Mouse (Mus musculus): ENCODE measurements around the gene Clmn. TPM values are rescaled to one million over a fixed set of nuclear protein-coding genes. Genes with fewer than 3 reads are reported as not detected.
"Not testable (repeated sequence)": the region's sequence is repeated elsewhere in the genome, so short reads cannot be mapped to it uniquely, and the experiment has no call there.

Clmn gene
- polyA plus RNA-seq, 1 experiment from 2014 or later: 2.5 TPM

GRCm38 (mm10) chr12:104738931-104739330, 125.9 kb downstream of the Clmn start:
- Histone ChIP-seq H3K9ac (ENCODE audit: low read length) (no peak overlapping the region), H3K4me3 (ENCODE audit: low read depth, low read length) (no peak overlapping the region), H3K36me3 (ENCODE audit: control insufficient read depth, insufficient read depth, low read length) (no peaks in the 10 kb centered on the region), H3K9me3 (ENCODE audit: control insufficient read depth, low read length) (no peaks in the 10 kb centered on the region), H3K27me3 (ENCODE audit: control insufficient read depth, insufficient read depth, low read length) (no peaks in the 10 kb centered on the region), H3K4me2 (no peak overlapping the region), H3K27ac (ENCODE audit: low read depth, low read length) (no peak overlapping the region), H3K4me1 (ENCODE audit: control insufficient read depth, insufficient read depth, low read length) (peaks cover 41% of the 10 kb centered on the region)
- ATAC-seq (ENCODE audit: low FRiP score) (no peak), DNase-seq (ENCODE audit: low spot score, missing footprints) (no peak)
- 70% methylated on average over 3 of the region's 3 CpGs for WGBS

- DNase-seq (ENCODE audit: low spot score, missing footprints): no peak
- no peak for ATAC-seq (ENCODE audit: low FRiP score)
- H3K4me2 ChIP-seq: no peak overlapping the region
- no peaks in the 10 kb centered on the region for H3K9me3 ChIP-seq (ENCODE audit: control insufficient read depth, low read length)
- H3K27ac ChIP-seq (ENCODE audit: low read depth, low read length): no peak overlapping the region
- no peaks in the 10 kb centered on the region for H3K27me3 ChIP-seq (ENCODE audit: control insufficient read depth, insufficient read depth, low read length)
- H3K4me1 ChIP-seq (ENCODE audit: control insufficient read depth, insufficient read depth, low read length): peaks cover 37% of the 10 kb centered on the region
- no peak overlapping the region for H3K9ac ChIP-seq (ENCODE audit: low read length)
- no peak overlapping the region for H3K4me3 ChIP-seq (ENCODE audit: low read depth, low read length)
- H3K36me3 ChIP-seq (ENCODE audit: control insufficient read depth, insufficient read depth, low read length): no peaks in the 10 kb centered on the region
- WGBS: 60% methylated on average over 9 of the region's 9 CpGs
Measured at GRCm38 (mm10) chr12:104738446-104738845, 126.4 kb downstream of the Clmn start.

GRCm38 (mm10) chr12:104737666-104738065, 127.2 kb downstream of the Clmn start:
- Histone ChIP-seq H3K4me3 (ENCODE audit: low read depth, low read length) (no peak overlapping the region), H3K9me3 (ENCODE audit: control insufficient read depth, low read length) (no peaks in the 10 kb centered on the region), H3K27ac (ENCODE audit: low read depth, low read length) (no peak overlapping the region), H3K4me2 (no peak overlapping the region), H3K36me3 (ENCODE audit: control insufficient read depth, insufficient read depth, low read length) (no peaks in the 10 kb centered on the region), H3K9ac (ENCODE audit: low read length) (no peak overlapping the region), H3K4me1 (ENCODE audit: control insufficient read depth, insufficient read depth, low read length) (peaks cover 39% of the 10 kb centered on the region), H3K27me3 (ENCODE audit: control insufficient read depth, insufficient read depth, low read length) (no peaks in the 10 kb centered on the region)
- no peak for ATAC-seq (ENCODE audit: low FRiP score)
- DNase-seq (ENCODE audit: low spot score, missing footprints): no peak
- 71% methylated on average over 10 of the region's 10 CpGs for WGBS

- Histone ChIP-seq H3K4me3 (ENCODE audit: low read depth, low read length) (no peak overlapping the region), H3K4me2 (no peak overlapping the region), H3K9me3 (ENCODE audit: control insufficient read depth, low read length) (no peaks in the 10 kb centered on the region), H3K27ac (ENCODE audit: low read depth, low read length) (no peak overlapping the region), H3K27me3 (ENCODE audit: control insufficient read depth, insufficient read depth, low read length) (no peaks in the 10 kb centered on the region), H3K4me1 (ENCODE audit: control insufficient read depth, insufficient read depth, low read length) (peaks cover 46% of the 10 kb centered on the region), H3K9ac (ENCODE audit: low read length) (no peak overlapping the region), H3K36me3 (ENCODE audit: control insufficient read depth, insufficient read depth, low read length) (no peaks in the 10 kb centered on the region)
- 24% methylated on average over 3 of the region's 3 CpGs for WGBS
- DNase-seq (ENCODE audit: low spot score, missing footprints): no peak
- ATAC-seq (ENCODE audit: low FRiP score): peak; percentile 47; the same call in 1 of the 2 replicates
Measured at GRCm38 (mm10) chr12:104735993-104736395, 128.9 kb downstream of the Clmn start.

GRCm38 (mm10) chr12:104733165-104733564, 131.7 kb downstream of the Clmn start:
- Histone ChIP-seq H3K27me3 (ENCODE audit: control insufficient read depth, insufficient read depth, low read length) (no peaks in the 10 kb centered on the region), H3K4me3 (ENCODE audit: low read depth, low read length) (no peak overlapping the region), H3K27ac (ENCODE audit: low read depth, low read length) (no peak overlapping the region), H3K4me1 (ENCODE audit: control insufficient read depth, insufficient read depth, low read length) (peaks cover 39% of the 10 kb centered on the region), H3K4me2 (no peak overlapping the region), H3K9ac (ENCODE audit: low read length) (no peak overlapping the region), H3K36me3 (ENCODE audit: control insufficient read depth, insufficient read depth, low read length) (0 out of 2 replicates have a peak, but pooled peaks cover 2% of the 10 kb centered on the region), H3K9me3 (ENCODE audit: control insufficient read depth, low read length) (no peaks in the 10 kb centered on the region)
- DNase-seq (ENCODE audit: low spot score, missing footprints): no peak
- ATAC-seq (ENCODE audit: low FRiP score): no peak

- no peak overlapping the region for H3K4me3 ChIP-seq (ENCODE audit: low read depth, low read length)
- DNase-seq (ENCODE audit: low spot score, missing footprints): no peak
- no peak overlapping the region for H3K9ac ChIP-seq (ENCODE audit: low read length)
- H3K36me3 ChIP-seq (ENCODE audit: control insufficient read depth, insufficient read depth, low read length): 0 out of 2 replicates have a peak, but pooled peaks cover 2% of the 10 kb centered on the region
- WGBS: 17% methylated on average over 3 of the region's 3 CpGs
- H3K9me3 ChIP-seq (ENCODE audit: control insufficient read depth, low read length): no peaks in the 10 kb centered on the region
- H3K27ac ChIP-seq (ENCODE audit: low read depth, low read length): no peak overlapping the region
- no peak overlapping the region for H3K4me2 ChIP-seq
- peak; percentile 68 for ATAC-seq (ENCODE audit: low FRiP score)
- H3K27me3 ChIP-seq (ENCODE audit: control insufficient read depth, insufficient read depth, low read length): no peaks in the 10 kb centered on the region
- peaks cover 29% of the 10 kb centered on the region for H3K4me1 ChIP-seq (ENCODE audit: control insufficient read depth, insufficient read depth, low read length)
Measured at GRCm38 (mm10) chr12:104731782-104732181, 133.1 kb downstream of the Clmn start.

GRCm38 (mm10) chr12:104726436-104726835, 138.4 kb downstream of the Clmn start:
- not testable (repeated sequence) for H3K36me3 ChIP-seq (ENCODE audit: control insufficient read depth, insufficient read depth, low read length); H3K4me3 ChIP-seq (ENCODE audit: low read depth, low read length); H3K9ac ChIP-seq (ENCODE audit: low read length); DNase-seq (ENCODE audit: low spot score, missing footprints); ATAC-seq (ENCODE audit: low FRiP score); H3K27ac ChIP-seq (ENCODE audit: low read depth, low read length); H3K4me2 ChIP-seq; H3K27me3 ChIP-seq (ENCODE audit: control insufficient read depth, insufficient read depth, low read length); H3K4me1 ChIP-seq (ENCODE audit: control insufficient read depth, insufficient read depth, low read length); H3K9me3 ChIP-seq (ENCODE audit: control insufficient read depth, low read length)
- 88% methylated on average over 2 of the region's 2 CpGs for WGBS

GRCm38 (mm10) chr12:104722056-104722455, 142.8 kb downstream of the Clmn start:
- DNase-seq (ENCODE audit: low spot score, missing footprints) (no peak), ATAC-seq (ENCODE audit: low FRiP score) (no peak)
- WGBS: 93% methylated on average over 10 of the region's 10 CpGs
- H3K9me3 ChIP-seq (ENCODE audit: control insufficient read depth, low read length): no peaks in the 10 kb centered on the region
- no peaks in the 10 kb centered on the region for H3K4me1 ChIP-seq (ENCODE audit: control insufficient read depth, insufficient read depth, low read length)
- no peak overlapping the region for H3K4me2 ChIP-seq
- H3K36me3 ChIP-seq (ENCODE audit: control insufficient read depth, insufficient read depth, low read length): peaks cover 5% of the 10 kb centered on the region
- H3K9ac ChIP-seq (ENCODE audit: low read length): no peak overlapping the region
- H3K4me3 ChIP-seq (ENCODE audit: low read depth, low read length): no peak overlapping the region
- H3K27ac ChIP-seq (ENCODE audit: low read depth, low read length): no peak overlapping the region
- no peaks in the 10 kb centered on the region for H3K27me3 ChIP-seq (ENCODE audit: control insufficient read depth, insufficient read depth, low read length)

- 89% methylated on average over 3 of the region's 3 CpGs for WGBS
Measured at GRCm38 (mm10) chr12:104721011-104721410, 143.9 kb downstream of the Clmn start.

GRCm38 (mm10) chr12:104718956-104719355, 145.9 kb downstream of the Clmn start:
- 84% methylated on average over 5 of the region's 5 CpGs for WGBS
- DNase-seq (ENCODE audit: low spot score, missing footprints) (no peak), ATAC-seq (ENCODE audit: low FRiP score) (no peak)
- Histone ChIP-seq H3K9me3 (ENCODE audit: control insufficient read depth, low read length) (no peaks in the 10 kb centered on the region), H3K4me2 (no peak overlapping the region), H3K27ac (ENCODE audit: low read depth, low read length) (no peak overlapping the region), H3K27me3 (ENCODE audit: control insufficient read depth, insufficient read depth, low read length) (no peaks in the 10 kb centered on the region), H3K9ac (ENCODE audit: low read length) (no peak overlapping the region), H3K4me1 (ENCODE audit: control insufficient read depth, insufficient read depth, low read length) (no peaks in the 10 kb centered on the region), H3K36me3 (ENCODE audit: control insufficient read depth, insufficient read depth, low read length) (peaks cover 10% of the 10 kb centered on the region), H3K4me3 (ENCODE audit: low read depth, low read length) (no peak overlapping the region)

More at GRCm38 (mm10) chr12:104721011-104721410, 143.9 kb downstream of the Clmn start:
- Histone ChIP-seq H3K9me3 (ENCODE audit: control insufficient read depth, low read length) (no peaks in the 10 kb centered on the region), H3K4me2 (no peak overlapping the region), H3K36me3 (ENCODE audit: control insufficient read depth, insufficient read depth, low read length) (peaks cover 8% of the 10 kb centered on the region), H3K9ac (ENCODE audit: low read length) (no peak overlapping the region), H3K4me3 (ENCODE audit: low read depth, low read length) (no peak overlapping the region), H3K4me1 (ENCODE audit: control insufficient read depth, insufficient read depth, low read length) (no peaks in the 10 kb centered on the region), H3K27ac (ENCODE audit: low read depth, low read length) (no peak overlapping the region), H3K27me3 (ENCODE audit: control insufficient read depth, insufficient read depth, low read length) (no peaks in the 10 kb centered on the region)
- DNase-seq (ENCODE audit: low spot score, missing footprints): no peak
- ATAC-seq (ENCODE audit: low FRiP score): no peak
